Mouse (Mus musculus): ENCODE results near the gene Rpp38. TPM values are rescaled to one million over a fixed set of nuclear protein-coding genes. Genes with fewer than 3 reads are reported as not detected.

Rpp38 gene
- polyA plus RNA-seq, 1 experiment, result 11.3 TPM

DNA sequence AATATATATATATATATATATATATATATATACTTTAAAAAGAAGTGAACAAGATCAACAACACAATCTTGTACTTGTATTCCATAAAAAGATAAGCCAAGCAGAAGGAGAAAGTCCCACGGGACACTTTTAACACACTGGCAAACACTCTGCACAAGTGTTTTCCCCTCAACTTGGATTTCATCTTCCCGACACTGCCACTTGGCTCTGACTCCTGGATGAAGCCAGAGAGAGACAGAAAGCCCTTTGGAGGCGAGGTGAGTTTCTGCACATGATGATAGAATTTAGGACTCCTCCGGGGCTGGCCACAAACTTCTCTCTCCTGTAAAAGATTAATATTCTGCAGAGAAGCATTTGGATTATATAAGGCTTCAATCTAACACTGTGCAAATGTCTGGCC is 51.1 kb downstream of the Rpp38 start:
- TF ChIP-seq POLR2AphosphoS2 (IDR thresholded peaks at IDR 0.05; ENCODE audit: insufficient read length, low read depth), result no peak
- TF ChIP-seq TCF3 (IDR thresholded peaks at IDR 0.05; ENCODE audit: insufficient read length, low read depth), result no peak
- TF ChIP-seq TCF12 (IDR thresholded peaks at IDR 0.05; ENCODE audit: insufficient read depth, poor library complexity, severe bottlenecking), result no peak
- no peak for TF ChIP-seq POLR2A (IDR thresholded peaks at IDR 0.05; ENCODE audit: insufficient read length, low read depth)
- TF ChIP-seq SRF (IDR thresholded peaks at IDR 0.05; ENCODE audit: control insufficient read depth, insufficient read length, low read depth), result no peak
- TF ChIP-seq CEBPB (IDR thresholded peaks at IDR 0.05; ENCODE audit: insufficient read depth, poor library complexity, severe bottlenecking), result no peak
- TF ChIP-seq MAX (IDR thresholded peaks at IDR 0.05; ENCODE audit: low read depth), result no peak
- no peak for TF ChIP-seq MYOD1 (IDR thresholded peaks at IDR 0.05; ENCODE audit: control insufficient read depth in 1 of 3, insufficient read length in 2 of 3, low read depth in 2 of 3)
- no peak for TF ChIP-seq USF1 (IDR thresholded peaks at IDR 0.05; ENCODE audit: low read depth)
- TF ChIP-seq E2F4 (IDR thresholded peaks at IDR 0.05; ENCODE audit: insufficient read depth), result no peak
- TF ChIP-seq MYOG (IDR thresholded peaks at IDR 0.05; ENCODE audit: control insufficient read depth in 1 of 3, insufficient read depth in 1 of 3, insufficient read length in 2 of 3, low read depth in 2 of 3), result no peak
- no peak for TF ChIP-seq REST (IDR thresholded peaks at IDR 0.05; ENCODE audit: insufficient read depth, insufficient read length)
- no peak overlapping the region for H3K4me3 ChIP-seq
- H3K36me3 ChIP-seq (ENCODE audit: control insufficient read depth, insufficient read depth), result no peaks in the 10 kb centered on the region
- H3K79me2 ChIP-seq (ENCODE audit: control insufficient read depth, insufficient read depth), result peaks cover 15% of the 10 kb centered on the region
- no peak overlapping the region for H3ac ChIP-seq (ENCODE audit: control insufficient read depth, insufficient read length)
- H3K4me2 ChIP-seq (ENCODE audit: low read depth), result no peak overlapping the region
- no peaks in the 10 kb centered on the region for H3K27me3 ChIP-seq (ENCODE audit: control insufficient read depth, insufficient read depth, insufficient read length)

Other genes with a start within 250 kb of the Rpp38 start
- 13.5 TPM for gene Fam171a1, start 218.4 kb downstream of the Rpp38 start, polyA plus RNA-seq (2012; fragmentation: generic; extraction: Trizol)
- 14.5 TPM for gene Nmt2, start 48.4 kb downstream of the Rpp38 start, polyA plus RNA-seq (2012; fragmentation: generic; extraction: Trizol)
- gene Acbd7, start 3.5 kb upstream of the Rpp38 start, polyA plus RNA-seq (2012; fragmentation: generic; extraction: Trizol), result 0.10 TPM
- gene Olah, start 64.6 kb upstream of the Rpp38 start, polyA plus RNA-seq (2012; fragmentation: generic; extraction: Trizol), result not detected
- gene Meig1, start 90.0 kb upstream of the Rpp38 start, polyA plus RNA-seq (2012; fragmentation: generic; extraction: Trizol), result 0.14 TPM
- gene Dclre1c, start 91.5 kb upstream of the Rpp38 start, polyA plus RNA-seq (2012; fragmentation: generic; extraction: Trizol), result 1.5 TPM
- 1.3 TPM for gene Suv39h2, start 142.4 kb upstream of the Rpp38 start, polyA plus RNA-seq (2012; fragmentation: generic; extraction: Trizol)
- 1.1 TPM for gene Gm45902, start 180.1 kb upstream of the Rpp38 start, polyA plus RNA-seq (2012; fragmentation: generic; extraction: Trizol)
- gene Hspa14, start 180.2 kb upstream of the Rpp38 start, polyA plus RNA-seq (2012; fragmentation: generic; extraction: Trizol), result 29.9 TPM
- gene Cdnf, start 180.4 kb upstream of the Rpp38 start, polyA plus RNA-seq (2012; fragmentation: generic; extraction: Trizol), result 0.71 TPM
- 10.0 TPM for gene Fam107b, start 237.8 kb upstream of the Rpp38 start, polyA plus RNA-seq (2012; fragmentation: generic; extraction: Trizol)

Measured in myocyte (in vitro differentiated cells).